Mouse (Mus musculus) kidney, postnatal 36 days (tissue): ENCODE results near the gene Rhbdl2.

Experiments
- DNase-seq, 2 experiments: peaks; one replicate each; pipeline ENCODE4 v3.0.0; 2021 to 2022; ENCODE audit warnings: mixed read lengths in 2 of 2

Rhbdl2 gene

GRCm38 (mm10) chr4:123787191-123787985 lies at the start of gene Rhbdl2:
Rhbdl2 (plus strand) TSS chr4:123787874.
- peak; percentile 89 to 92 for DNase-seq

- DNase-seq = no peak
Observed at GRCm38 (mm10) chr4:123738708-123739107, 49.0 kb upstream of the Rhbdl2 start.

GRCm38 (mm10) chr4:123742891-123743290 lies 44.8 kb upstream of the Rhbdl2 start:
- no peak for DNase-seq

GRCm38 (mm10) chr4:123745221-123745775 lies 42.4 kb upstream of the Rhbdl2 start:
- no peak for DNase-seq

- DNase-seq = no peak
Observed at GRCm38 (mm10) chr4:123748726-123749415, 38.8 kb upstream of the Rhbdl2 start.

GRCm38 (mm10) chr4:123749484-123750130 lies 38.1 kb upstream of the Rhbdl2 start:
- peak in 1 of 2 experiments; percentile 49 for DNase-seq

- peak; percentile 96 to 99 for DNase-seq
Observed at GRCm38 (mm10) chr4:123750152-123750651, 37.5 kb upstream of the Rhbdl2 start, which contains the start of gene Akirin1. Akirin1 (minus strand) TSS chr4:123750345.

GRCm38 (mm10) chr4:123750707-123751312 lies 36.9 kb upstream of the Rhbdl2 start:
- peak; percentile 44 to 58 for DNase-seq

- DNase-seq = peak; percentile 46 to 63
Observed at GRCm38 (mm10) chr4:123758306-123758705, 29.4 kb upstream of the Rhbdl2 start.

- DNase-seq = no peak
Observed at GRCm38 (mm10) chr4:123765071-123765470, 22.6 kb upstream of the Rhbdl2 start.

GRCm38 (mm10) chr4:123767807-123768206 lies 19.9 kb upstream of the Rhbdl2 start:
- DNase-seq = no peak

GRCm38 (mm10) chr4:123768234-123768633 lies 19.4 kb upstream of the Rhbdl2 start:
- DNase-seq = no peak

GRCm38 (mm10) chr4:123792666-123793065 lies 5.0 kb downstream of the Rhbdl2 start:
- peak; percentile 22 to 33 for DNase-seq

GRCm38 (mm10) chr4:123793136-123793535 lies 5.5 kb downstream of the Rhbdl2 start:
- DNase-seq = no peak

GRCm38 (mm10) chr4:123795057-123795456 lies 7.4 kb downstream of the Rhbdl2 start:
- DNase-seq = no peak

GRCm38 (mm10) chr4:123797403-123797802 lies 9.7 kb downstream of the Rhbdl2 start:
- no peak for DNase-seq

GRCm38 (mm10) chr4:123797856-123798255 lies 10.2 kb downstream of the Rhbdl2 start:
- DNase-seq = no peak

- DNase-seq = no peak
Observed at GRCm38 (mm10) chr4:123803642-123804041, 16.0 kb downstream of the Rhbdl2 start.

GRCm38 (mm10) chr4:123808304-123808703 lies 20.6 kb downstream of the Rhbdl2 start:
- DNase-seq = no peak

- DNase-seq = no peak
Observed at GRCm38 (mm10) chr4:123810475-123811295, 23.0 kb downstream of the Rhbdl2 start.

- no peak for DNase-seq
Observed at GRCm38 (mm10) chr4:123812525-123812924, 24.9 kb downstream of the Rhbdl2 start.
